Mouse (Mus musculus) inflammation-experienced regulatory T-cells, adult 6 months (primary cell): ENCODE measurements around the gene Prss8. TPM values are rescaled to one million over a fixed set of nuclear protein-coding genes. Genes with fewer than 3 reads are reported as not detected.
"Not testable (repeated sequence)": the region's sequence is repeated elsewhere in the genome, so short reads cannot be mapped to it uniquely, and the experiment has no call there.

Experiments
- ATAC-seq: one replicate; pipeline ENCODE4 v1.8.0; 2017
- polyA plus RNA-seq, 3 experiments: library from polyadenylated mRNA; unstranded; fragments of 100-300 nt; shearing (Covaris generic); gene quantifications; one replicate each; pipeline ENCODE4 v1.2.1; 2017

The Prss8 gene
- polyA plus RNA-seq, result not detected

- ATAC-seq, result no peak
These were observed at the start of gene Prss8 for GRCm38 (mm10) chr7:127929923-127930322. Gene Prss8 (minus strand): TSS chr7:127930104.

DNA sequence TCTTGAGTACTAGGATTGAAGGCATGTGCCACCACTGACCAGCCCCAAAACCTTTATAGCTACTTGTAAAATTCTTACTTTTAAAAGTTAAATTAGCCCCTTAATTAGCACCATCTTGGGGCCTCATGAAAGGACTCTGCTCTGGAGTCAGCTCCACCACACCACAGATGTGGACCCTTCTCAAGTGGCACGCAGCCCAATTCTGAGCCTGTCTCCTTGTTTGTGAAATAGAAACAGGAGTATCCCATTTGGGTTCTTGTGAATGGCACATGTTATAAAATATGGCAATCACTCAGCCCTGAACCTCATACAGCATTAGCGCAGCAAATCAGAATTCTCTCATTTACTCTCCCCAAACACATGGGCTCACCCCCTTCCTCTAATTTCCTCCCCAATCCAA lies 49.0 kb upstream of the Prss8 start:
- ATAC-seq, result no peak

GRCm38 (mm10) chr7:127974413-127974930 lies 44.6 kb upstream of the Prss8 start:
- no peak for ATAC-seq

DNA sequence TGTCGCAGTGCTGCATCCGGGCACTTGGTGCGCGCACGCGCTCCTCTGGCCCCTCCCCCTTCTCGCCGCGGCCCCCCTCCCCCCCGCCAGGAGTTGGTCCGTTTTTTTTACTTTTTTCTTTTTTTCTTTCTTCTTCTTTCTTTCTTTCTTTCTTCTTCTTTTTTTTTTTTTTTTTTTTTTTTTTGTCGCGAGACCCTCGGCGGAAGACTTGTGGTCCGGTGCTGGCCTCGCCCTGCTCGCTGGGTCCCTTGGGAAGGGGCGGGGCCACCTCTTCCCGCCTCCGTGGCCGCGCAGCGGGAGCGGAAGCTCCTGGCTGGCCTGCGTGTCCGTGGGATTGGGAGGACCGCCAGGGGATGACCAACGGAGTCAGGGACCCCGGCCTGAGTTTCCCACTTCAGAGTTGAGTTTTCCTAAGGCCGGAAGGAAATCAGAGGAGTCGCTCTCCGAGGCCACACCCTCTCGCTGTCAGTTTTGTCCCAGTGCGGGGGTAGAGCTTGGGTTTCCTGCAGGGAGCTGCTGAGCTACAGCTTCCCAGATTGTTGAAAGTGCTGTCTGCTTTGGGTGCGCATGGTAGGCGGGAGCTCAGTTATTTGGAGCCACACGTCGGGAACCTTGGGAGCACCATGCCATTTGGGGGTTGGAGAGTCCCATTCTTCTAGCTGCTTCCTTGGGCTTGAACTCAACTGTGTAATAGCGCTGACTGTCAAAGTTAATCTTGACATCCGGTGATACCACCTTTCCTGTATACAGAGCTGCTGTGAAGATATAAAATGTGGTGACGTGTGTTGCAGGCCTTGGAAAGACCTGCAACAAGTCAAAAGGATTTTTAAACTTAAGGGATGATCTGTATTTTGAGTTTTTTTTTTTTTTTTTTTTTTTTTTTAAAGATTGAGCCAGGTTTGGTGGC lies 38.3 kb upstream of the Prss8 start:
- peak; percentile 61 for ATAC-seq

DNA sequence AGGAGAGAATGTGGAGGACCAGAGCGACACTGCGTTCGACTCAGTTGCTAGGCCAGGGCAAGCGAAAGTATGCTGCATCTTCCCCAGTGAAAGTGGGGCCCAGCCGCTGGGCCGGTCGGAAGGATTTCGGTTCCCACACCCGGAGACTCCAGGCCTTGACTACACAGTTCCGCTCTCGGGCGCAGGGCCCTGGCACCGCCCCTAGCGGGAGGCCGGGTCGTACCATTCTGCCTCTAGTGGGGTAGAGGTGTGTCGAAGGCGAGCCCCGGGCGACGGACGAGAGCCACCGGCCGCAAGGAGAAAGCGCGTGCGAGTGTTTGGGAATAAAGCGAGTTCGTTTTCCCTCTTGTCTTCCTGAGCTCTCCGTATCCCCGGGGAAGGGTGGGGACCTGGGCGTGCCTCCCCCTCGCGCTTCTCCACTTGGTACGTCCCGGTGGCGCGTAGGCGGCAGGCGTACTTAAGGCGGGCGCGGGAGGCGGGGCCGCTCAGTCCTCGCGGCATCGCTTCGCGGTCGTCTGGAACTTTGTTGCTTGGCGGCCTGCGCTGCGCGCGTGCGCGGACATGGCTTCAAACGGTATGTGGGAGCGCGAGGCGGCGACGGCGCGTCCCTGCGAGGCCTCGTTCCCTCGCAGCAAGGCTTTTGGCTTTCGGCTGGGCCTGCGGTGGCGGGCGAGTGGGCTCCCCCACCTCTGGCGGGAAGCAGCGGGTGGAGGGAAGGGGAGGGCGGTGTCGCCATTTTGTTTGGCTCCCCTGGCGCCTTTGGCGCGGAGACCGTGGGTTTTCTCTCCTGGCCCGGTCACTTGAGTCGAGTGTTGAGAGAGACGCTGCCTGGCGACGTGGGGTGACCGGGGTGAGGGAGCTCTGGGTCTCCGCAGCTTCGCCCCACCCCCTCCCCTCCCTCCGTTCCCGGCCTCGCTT lies 37.4 kb upstream of the Prss8 start, which contains the start of gene Fus:
Fus (plus strand) TSS at position 454 of the 918 bp plus-strand sequence.
- ATAC-seq, result peak; percentile 82

- ATAC-seq, result no peak
These were observed 36.5 kb upstream of the Prss8 start for GRCm38 (mm10) chr7:127966371-127966918.

GRCm38 (mm10) chr7:127959364-127959763 lies 29.5 kb upstream of the Prss8 start:
- ATAC-seq, result no peak

DNA sequence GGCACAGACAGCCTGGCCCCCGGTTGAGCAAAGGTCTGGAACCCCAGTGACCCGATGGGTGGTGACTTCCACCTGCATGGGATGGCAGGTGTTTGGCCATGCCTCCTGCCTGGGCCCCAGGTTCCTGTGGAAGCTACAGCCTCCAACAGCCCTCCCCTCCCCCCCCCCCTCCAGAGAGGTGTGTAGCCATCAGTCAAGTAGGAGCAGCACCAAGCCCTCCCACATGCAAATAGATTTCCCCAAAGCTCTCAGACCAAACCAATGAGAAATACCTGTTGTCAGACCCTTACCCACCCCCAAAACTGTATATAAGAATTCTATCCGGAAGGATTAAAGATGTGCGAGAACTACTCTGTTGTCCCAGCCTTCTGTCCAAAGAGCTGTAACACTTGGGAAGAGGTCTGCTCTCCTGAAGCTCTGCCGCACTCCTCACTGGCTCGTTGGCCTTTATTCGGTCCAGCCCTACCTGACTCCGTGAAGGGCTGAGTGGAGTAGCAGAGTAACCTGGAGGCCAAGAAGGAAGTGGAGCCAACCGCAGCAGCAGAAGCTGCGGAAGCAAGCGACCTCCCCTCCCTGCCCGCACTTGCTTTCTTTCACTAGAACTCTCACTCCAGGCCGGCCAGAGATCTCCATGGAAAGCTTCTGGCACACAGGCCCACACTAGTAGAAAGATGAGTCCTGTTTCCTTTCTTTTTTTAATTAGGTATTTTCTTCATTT lies 23.1 kb upstream of the Prss8 start:
- no peak for ATAC-seq

DNA sequence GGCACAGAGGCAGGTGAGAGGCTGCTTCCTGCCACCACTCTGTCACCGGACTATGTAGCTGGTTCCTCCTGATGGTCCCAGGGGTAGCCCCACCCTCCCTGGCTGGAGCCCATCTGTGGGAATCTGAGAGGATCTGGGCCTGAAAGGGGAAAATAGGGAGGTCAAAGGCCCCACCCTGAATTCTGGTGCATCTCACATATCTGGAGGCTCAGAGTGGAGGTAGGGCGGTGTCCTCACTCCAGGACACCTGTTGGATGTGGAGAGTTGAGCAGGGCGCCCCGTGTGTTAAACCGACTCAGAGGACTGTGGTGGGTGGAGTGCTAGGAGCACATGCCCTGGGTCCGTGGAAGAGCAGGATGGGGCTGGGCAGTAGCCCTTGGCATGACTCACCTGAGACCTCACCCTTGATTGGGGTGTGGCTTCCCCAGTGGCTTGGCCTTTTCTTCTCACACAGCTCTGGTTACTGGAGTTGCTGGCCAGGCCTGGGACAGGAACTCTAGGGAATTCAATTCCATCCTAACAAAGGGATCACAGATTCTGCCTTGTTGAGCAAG lies 16.6 kb upstream of the Prss8 start, which contains the start of gene Prss36:
Prss36 (minus strand) TSS at position 256 of the 554 bp plus-strand sequence.
- ATAC-seq, result no peak

- no peak for ATAC-seq
These were observed 14.7 kb upstream of the Prss8 start for GRCm38 (mm10) chr7:127944614-127945013.

GRCm38 (mm10) chr7:127942097-127942496 lies 12.2 kb upstream of the Prss8 start:
- not testable (repeated sequence) for ATAC-seq

DNA sequence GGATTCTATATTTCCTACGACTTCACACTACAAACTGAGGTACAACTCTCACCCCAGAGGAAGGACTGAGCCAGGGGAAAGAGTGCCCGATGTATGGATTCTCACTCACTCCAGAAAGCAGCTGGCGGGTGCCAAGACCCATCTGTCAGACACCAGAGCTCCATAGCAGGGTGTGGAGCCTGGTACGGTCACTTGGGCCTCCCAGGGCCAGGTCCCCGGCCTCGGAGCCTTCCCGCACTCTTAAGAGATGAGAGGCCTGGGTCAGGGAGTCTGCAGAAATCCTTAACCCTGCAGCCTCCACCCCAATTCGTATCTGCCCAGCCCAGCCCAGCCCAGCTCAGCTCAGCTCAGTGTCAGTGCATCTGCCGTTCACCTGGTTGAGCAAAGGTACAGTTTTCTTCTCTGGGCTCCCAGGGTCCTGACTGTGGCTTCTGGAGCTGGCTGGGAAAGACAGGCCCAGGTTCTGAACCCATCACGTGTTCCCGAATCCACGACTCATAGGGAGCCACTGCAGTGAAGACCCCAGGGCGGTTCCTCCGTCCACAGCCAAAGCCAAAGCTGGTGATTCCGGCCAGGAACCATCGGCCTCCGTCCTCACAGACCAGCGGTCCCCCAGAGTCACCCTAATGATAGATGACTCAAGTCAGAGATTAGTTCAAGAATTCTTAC lies 6.4 kb upstream of the Prss8 start:
- ATAC-seq, result no peak

DNA sequence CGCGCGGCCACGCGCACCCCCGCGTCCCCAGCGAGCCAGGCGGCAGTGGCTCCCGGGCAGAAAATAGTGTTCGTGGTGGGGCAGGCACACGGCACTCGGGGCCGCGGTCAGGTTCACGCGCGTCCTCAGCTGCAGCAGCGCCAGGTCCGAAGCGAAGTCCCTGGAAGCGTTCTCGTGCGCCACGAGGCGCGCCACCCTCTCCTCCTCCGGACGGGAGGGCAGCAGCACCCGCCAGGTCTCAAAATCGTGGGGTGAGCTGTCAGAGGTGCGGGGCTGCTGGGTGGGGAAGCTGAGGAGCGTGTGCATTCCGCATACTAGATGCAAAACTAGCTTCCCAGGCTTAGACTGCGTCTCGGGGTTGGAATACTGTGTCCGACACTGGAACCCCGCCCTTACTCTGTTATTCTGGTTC lies 5.8 kb upstream of the Prss8 start:
- peak; percentile 29 for ATAC-seq

DNA sequence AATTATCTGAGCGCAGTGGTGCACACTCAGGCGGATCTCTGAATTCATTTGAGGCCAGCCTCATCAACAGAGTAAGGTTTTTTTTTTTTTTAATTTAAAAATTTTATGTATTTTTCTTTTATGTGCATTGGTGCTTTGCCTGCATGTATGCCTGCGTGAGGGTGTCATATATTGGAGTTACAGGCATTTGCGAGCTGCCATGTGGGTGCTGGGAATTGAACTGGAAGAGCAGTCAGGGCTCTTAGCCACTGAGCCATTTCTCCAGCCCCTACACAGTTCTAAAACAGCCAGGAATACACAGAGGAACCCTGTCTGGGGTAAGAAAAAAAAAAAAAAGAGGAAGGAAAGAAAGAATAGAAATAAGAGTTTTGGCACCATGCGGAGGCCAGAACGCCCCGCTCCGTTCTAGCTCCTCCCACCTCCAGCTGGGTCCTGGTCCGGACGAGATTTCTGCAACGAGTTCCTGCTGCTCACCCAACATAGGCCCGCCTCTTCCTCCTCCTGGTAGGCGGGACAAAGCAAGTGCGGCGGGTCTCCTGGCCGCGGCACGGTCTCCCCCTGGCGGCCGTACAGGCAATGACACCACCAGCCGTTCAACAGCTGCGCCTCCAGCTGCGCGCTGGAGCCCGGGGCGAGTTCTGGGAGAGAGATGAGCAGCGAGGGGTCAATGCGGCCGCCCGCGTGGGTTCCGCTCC lies 5.3 kb upstream of the Prss8 start:
- peak; percentile 99 for ATAC-seq

- no peak for ATAC-seq
These were observed 4.2 kb upstream of the Prss8 start for GRCm38 (mm10) chr7:127934075-127934474.

- ATAC-seq, result no peak
These were observed 2.5 kb upstream of the Prss8 start for GRCm38 (mm10) chr7:127932273-127933031.

GRCm38 (mm10) chr7:127931351-127932135 lies 1.6 kb upstream of the Prss8 start:
- no peak for ATAC-seq

DNA sequence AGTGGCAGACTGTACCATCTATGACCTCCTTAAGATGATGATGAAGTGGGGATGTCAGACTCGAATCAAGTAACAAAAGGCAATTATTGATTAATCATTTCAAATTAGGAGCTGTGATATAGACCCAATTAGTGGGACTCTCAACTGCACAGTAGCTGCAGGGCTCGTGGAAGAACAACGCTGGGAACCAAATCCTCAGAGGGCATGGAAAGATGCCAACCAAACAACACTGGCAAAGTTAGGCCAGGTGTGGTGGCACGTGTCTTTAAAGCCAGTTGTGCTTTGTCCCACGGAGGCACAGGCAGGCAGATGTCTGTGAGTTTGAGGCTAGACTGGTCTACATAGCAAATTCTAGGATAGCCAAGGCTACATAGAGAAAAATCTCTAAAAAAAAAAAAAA lies 732 bp upstream of the Prss8 start:
- no peak for ATAC-seq

- ATAC-seq, result no peak
These were observed 1.3 kb downstream of the Prss8 start for GRCm38 (mm10) chr7:127928596-127928995.
